Mouse (Mus musculus) MEL (cell line): ENCODE results near the gene Hnrnpa2b1.
"Not testable (repeated sequence)": the region's sequence is repeated elsewhere in the genome, so short reads cannot be mapped to it uniquely, and the experiment has no call there.

Experiments
- CHD2 ChIP-seq: IDR thresholded peaks from 2 replicates; pipeline ENCODE4 v1.6.1; 2011; ENCODE audit warnings: low read length, improper control_type of control experiment
- CTCF ChIP-seq, 3 experiments: IDR thresholded peaks in 2 of 3; conservative IDR thresholded peaks in 1 of 3; 2 replicates each; pipeline ENCODE4 v1.5.1; 2011 to 2012; ENCODE audit warnings: low read length in 3 of 3, low read depth in 2 of 3, mild to moderate bottlenecking in 2 of 3, improper control_type of control experiment in 1 of 3, inconsistent platforms in 1 of 3, mixed read lengths in 1 of 3, moderate library complexity in 1 of 3; ENCODE audit not compliant: control insufficient read depth in 1 of 3, insufficient read depth in 1 of 3, poor library complexity in 1 of 3, severe bottlenecking in 1 of 3
- GABPA ChIP-seq: IDR thresholded peaks from 2 replicates; pipeline ENCODE4 v1.6.1; 2012; ENCODE audit warnings: low read depth, mild to moderate bottlenecking, inconsistent platforms, low read length, improper control_type of control experiment, moderate library complexity
- GATA1 ChIP-seq: IDR thresholded peaks from 2 replicates; pipeline ENCODE4 v1.6.1; 2011; ENCODE audit warnings: low read depth, low read length, improper control_type of control experiment
- JUND ChIP-seq: IDR thresholded peaks from 2 replicates; pipeline ENCODE4 v1.6.1; 2011; ENCODE audit warnings: low read depth, mild to moderate bottlenecking, improper control_type of control experiment, low read length
- MAX ChIP-seq: IDR thresholded peaks from 2 replicates; pipeline ENCODE4 v1.6.1; 2011; ENCODE audit warnings: low read length, improper control_type of control experiment
- MEF2A ChIP-seq: IDR thresholded peaks from 2 replicates; pipeline ENCODE4 v1.6.1; 2014; ENCODE audit warnings: low read depth, mild to moderate bottlenecking, inconsistent platforms, low read length, improper control_type of control experiment; ENCODE audit not compliant: poor library complexity, insufficient replicate concordance, severe bottlenecking; ENCODE audit errors: extremely low read depth
- MXI1 ChIP-seq: IDR thresholded peaks from 2 replicates; pipeline ENCODE4 v1.6.1; 2011; ENCODE audit warnings: mild to moderate bottlenecking, low read depth, low read length, improper control_type of control experiment
- POLR2A ChIP-seq, 2 experiments: IDR thresholded peaks; 2 replicates each; pipeline ENCODE4 v1.6.1; 2011 to 2012; ENCODE audit warnings: low read length in 2 of 2, mild to moderate bottlenecking in 2 of 2, control low read depth in 1 of 2, improper control_type of control experiment in 1 of 2, low read depth in 1 of 2, moderate library complexity in 1 of 2; ENCODE audit not compliant: control insufficient read depth in 1 of 2, insufficient read depth in 1 of 2, poor library complexity in 1 of 2
- ZNF384 ChIP-seq: IDR thresholded peaks from 2 replicates; pipeline ENCODE4 v1.6.1; 2012; ENCODE audit warnings: low read depth, mild to moderate bottlenecking, inconsistent platforms, low read length, improper control_type of control experiment

DNA sequence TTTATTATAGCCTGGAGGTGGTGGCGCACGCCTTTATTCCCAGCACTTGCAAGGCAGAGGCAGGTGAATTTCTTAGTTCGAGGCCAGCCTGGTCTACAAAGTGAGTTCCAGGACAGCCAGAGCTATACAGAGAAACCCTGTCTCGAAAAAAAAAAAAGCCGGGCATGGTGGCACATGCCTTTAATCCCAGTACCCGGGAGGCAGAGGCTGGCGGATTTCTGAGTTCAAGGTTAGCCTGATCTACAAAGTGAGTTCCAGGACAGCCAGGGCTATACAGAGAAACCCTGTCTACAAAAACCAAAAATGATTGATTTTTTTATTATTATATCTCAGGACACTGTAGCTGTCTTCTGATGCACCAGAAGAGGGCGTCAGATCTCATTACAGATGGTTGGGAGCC, 14.9 kb upstream of the Hnrnpa2b1 start:
- TF ChIP-seq POLR2A (IDR thresholded peaks at IDR 0.05; ENCODE audit: control insufficient read depth in 1 of 2, insufficient read depth in 1 of 2, low read depth in 1 of 2, low read length in 2 of 2, poor library complexity in 1 of 2); MEF2A; CTCF (IDR thresholded peaks at IDR 0.05 in 2 of 3, conservative IDR thresholded peaks at IDR 0.05 in 1 of 3; ENCODE audit: control insufficient read depth in 1 of 3, insufficient read depth in 1 of 3, low read depth in 2 of 3, low read length in 3 of 3, poor library complexity in 1 of 3, severe bottlenecking in 1 of 3); MAX; GABPA; ZNF384; GATA1; CHD2; MXI1; JUND: not testable (repeated sequence)
